Comparison of ENCODE assay signal across 8 mouse cellular contexts in the genomic region with DNA sequence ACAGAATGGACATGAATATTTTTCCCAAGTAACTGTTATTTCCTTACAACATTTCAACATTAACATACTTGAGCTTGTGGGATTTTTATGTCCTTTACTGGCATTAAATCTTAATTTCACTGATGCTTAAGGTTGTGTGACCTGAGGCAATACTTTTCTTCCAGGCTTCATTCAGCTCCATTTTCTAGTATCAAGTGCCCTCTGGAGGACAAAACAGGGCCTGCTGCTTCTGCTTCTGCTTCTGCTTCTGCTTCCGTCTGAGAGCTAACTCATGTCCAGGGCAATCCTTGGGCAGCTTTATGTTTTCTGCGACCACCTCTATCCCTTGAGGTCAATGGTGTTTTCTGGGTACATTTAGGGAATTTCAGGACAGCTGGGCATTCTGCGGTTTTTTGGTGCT. TPM values are rescaled to one million over a fixed set of nuclear protein-coding genes. Genes with fewer than 3 reads are reported as not detected.
DNase-seq lines count a peak whose midpoint lies in the region; ATAC-seq and TF ChIP-seq lines count a peak whose summit lies in the region.

No protein-coding gene starts in this region.

- no peaks in the 10 kb centered on the region for H3K27me3 ChIP-seq in liver, embryonic 14.5 days (ENCODE audit: control insufficient read depth, insufficient read depth, low read length)
- no peaks in the 10 kb centered on the region for H3K27me3 ChIP-seq in liver, embryonic 12.5 days (replicated peaks)
- H3K27me3 ChIP-seq in splenic B cell, adult 2 months (ENCODE audit: control insufficient read depth, insufficient read depth, low read length, poor library complexity, severe bottlenecking), result no peaks in the 10 kb centered on the region

- no peak overlapping the region for H3K4me3 ChIP-seq in liver, embryonic 14.5 days (ENCODE audit: insufficient read depth in 1 of 2, low read depth in 2 of 2, low read length in 2 of 2)
- H3K4me3 ChIP-seq in liver, embryonic 12.5 days, result no peak overlapping the region

- no peak overlapping the region for H3K27ac ChIP-seq in liver, embryonic 14.5 days
- H3K27ac ChIP-seq in liver, embryonic 12.5 days, result no peak overlapping the region

- peak; percentile 40 to 74 for DNase-seq in frontal cortex, postnatal 36 days (ENCODE audit: low spot score in 2 of 2)
- DNase-seq in frontal cortex, postnatal 25 days (ENCODE audit: low spot score in 2 of 2), result no peak
- DNase-seq in liver, embryonic 14.5 days (ENCODE audit: low read depth in 3 of 3, low spot score in 3 of 3), result no peak
- DNase-seq in Muller cell, postnatal 12 days (ENCODE audit: inconsistent ontology term), result peak; percentile 36
- DNase-seq in splenic B cell, adult 2 months (ENCODE audit: low read depth, low spot score), result peak; percentile 59
- DNase-seq in urinary bladder, adult 2 months (ENCODE audit: low spot score), result no peak

- no peaks in the 10 kb centered on the region for H3K9me3 ChIP-seq in liver, embryonic 14.5 days (ENCODE audit: control insufficient read depth, low read length)
- no peaks in the 10 kb centered on the region for H3K9me3 ChIP-seq in liver, embryonic 12.5 days (replicated peaks)

- no peaks in the 10 kb centered on the region for H3K36me3 ChIP-seq in liver, embryonic 14.5 days (replicated peaks; ENCODE audit: control insufficient read depth, insufficient read depth, low read depth)
- H3K36me3 ChIP-seq in liver, embryonic 12.5 days, result peaks cover 20% of the 10 kb centered on the region
- 0 out of 2 replicates have a peak, but pooled peaks cover 2% of the 10 kb centered on the region for H3K36me3 ChIP-seq in splenic B cell, adult 2 months (ENCODE audit: control insufficient read depth, insufficient read depth, low read length, poor library complexity, severe bottlenecking)

- peaks cover 0 to 4% of the 10 kb centered on the region in 2 experiments; a peak in 1 of 4 replicates for H3K4me1 ChIP-seq in liver, embryonic 14.5 days (replicated peaks; ENCODE audit: control insufficient read depth in 2 of 2, insufficient read depth in 2 of 2, low read length in 1 of 2)
- peaks cover 13% of the 10 kb centered on the region for H3K4me1 ChIP-seq in liver, embryonic 12.5 days

- no peak for ATAC-seq in liver, embryonic 14.5 days (ENCODE audit: insufficient read depth)
- ATAC-seq in liver, embryonic 12.5 days, result no peak
- peak; percentile 71; a peak in 3 of 4 replicates for ATAC-seq in hematopoietic stem cell, adult 5-6 weeks (replicated peaks in 1 of 2; ENCODE audit: insufficient read depth in 1 of 2, low FRiP score in 2 of 2, low TSS enrichment in 1 of 2, low read depth in 1 of 2, poor library complexity in 2 of 2, severe bottlenecking in 2 of 2)

- no peak for TF ChIP-seq EP300 in liver, embryonic 14.5 days (IDR thresholded peaks at IDR 0.05; ENCODE audit: low read depth)

- H3K4me2 ChIP-seq in liver, embryonic 14.5 days (ENCODE audit: low read depth), result no peak overlapping the region
- H3K4me2 ChIP-seq in liver, embryonic 12.5 days, result no peak overlapping the region

- peak; percentile 61 for TF ChIP-seq CTCF in liver, embryonic 14.5 days (IDR thresholded peaks at IDR 0.05; ENCODE audit: low read depth)

- whole genome bisulfite sequencing in liver, embryonic 14.5 days (ENCODE audit: insufficient replicate concordance), result 48% methylated on average over 3 of the region's 3 CpGs
- WGBS in liver, embryonic 12.5 days (ENCODE audit: insufficient replicate concordance), result 70% methylated on average over 3 of the region's 3 CpGs

- no peak overlapping the region for H3K9ac ChIP-seq in liver, embryonic 14.5 days (replicated peaks)
- H3K9ac ChIP-seq in liver, embryonic 12.5 days, result no peak overlapping the region

RNA-seq across cellular contexts. Expression of a gene that starts 7.2 kb away (rescaled TPM):
- 1.3 TPM in 2 replicates for polyA plus RNA-seq in liver, embryonic 14.5 days (2012; rRNA removed)
- polyA plus RNA-seq in liver, embryonic 14.5 days (2014; fragmentation: Nextera tagmentation; extraction: Ambion mirVana), result 0.90 and 1.1 TPM in 2 replicates
- 1.5 and 1.6 TPM in 2 replicates for polyA plus RNA-seq in liver, embryonic 12.5 days (2016; fragmentation: Nextera tagmentation; extraction: Ambion mirVana)
- not detected in 2 replicates for total RNA-seq in hematopoietic stem cell, adult 5-6 weeks (2017)
- polyA plus RNA-seq in urinary bladder, adult 2 months (2012; rRNA removed), result 0.41 and 0.44 TPM in 2 replicates

RNA-seq across cellular contexts. Expression of a gene that starts 11.9 kb away (rescaled TPM):
- 0.05 TPM in 1 of 2 replicates, not detected in the other for polyA plus RNA-seq in liver, embryonic 14.5 days (2012; rRNA removed)
- polyA plus RNA-seq in liver, embryonic 14.5 days (2014; fragmentation: Nextera tagmentation; extraction: Ambion mirVana), result not detected in 2 replicates
- polyA plus RNA-seq in liver, embryonic 12.5 days (2016; fragmentation: Nextera tagmentation; extraction: Ambion mirVana), result 0.29 TPM in 1 of 2 replicates, not detected in the other
- not detected in 2 replicates for total RNA-seq in hematopoietic stem cell, adult 5-6 weeks (2017)
- not detected in 2 replicates for polyA plus RNA-seq in urinary bladder, adult 2 months (2012; rRNA removed)

RNA-seq across cellular contexts. Expression of a gene that starts 19.0 kb away (rescaled TPM):
- polyA plus RNA-seq in liver, embryonic 14.5 days (2012; rRNA removed), result 0.80 and 1.7 TPM in 2 replicates
- polyA plus RNA-seq in liver, embryonic 14.5 days (2014; fragmentation: Nextera tagmentation; extraction: Ambion mirVana), result 0.87 and 0.96 TPM in 2 replicates
- polyA plus RNA-seq in liver, embryonic 12.5 days (2016; fragmentation: Nextera tagmentation; extraction: Ambion mirVana), result 1.0 and 1.3 TPM in 2 replicates
- total RNA-seq in hematopoietic stem cell, adult 5-6 weeks (2017), result 1.2 and 2.6 TPM in 2 replicates
- polyA plus RNA-seq in urinary bladder, adult 2 months (2012; rRNA removed), result 0.62 and 1.2 TPM in 2 replicates

RNA-seq across cellular contexts. Expression of a gene that starts 30.0 kb away (rescaled TPM):
- polyA plus RNA-seq in liver, embryonic 14.5 days (2012; rRNA removed), result 26.2 and 26.4 TPM in 2 replicates
- polyA plus RNA-seq in liver, embryonic 14.5 days (2014; fragmentation: Nextera tagmentation; extraction: Ambion mirVana), result 6.0 and 7.6 TPM in 2 replicates
- polyA plus RNA-seq in liver, embryonic 12.5 days (2016; fragmentation: Nextera tagmentation; extraction: Ambion mirVana), result 27.0 and 27.4 TPM in 2 replicates
- total RNA-seq in hematopoietic stem cell, adult 5-6 weeks (2017), result 7.3 and 9.9 TPM in 2 replicates
- 5.0 TPM in 2 replicates for polyA plus RNA-seq in urinary bladder, adult 2 months (2012; rRNA removed)

Comparison
In these comparisons a context has a peak if more than half of its experiments do, and no peak if none do; other contexts are left out.
1. DNase-seq: peak in frontal cortex, postnatal 36 days (2 of 2), Muller cell, postnatal 12 days (single experiment) and splenic B cell, adult 2 months (single experiment); none in frontal cortex, postnatal 25 days (0 of 2), liver, embryonic 14.5 days (0 of 3) and urinary bladder, adult 2 months (single experiment).
2. ATAC-seq: peak in hematopoietic stem cell, adult 5-6 weeks (2 of 2); none in liver, embryonic 14.5 days (single experiment) and liver, embryonic 12.5 days (single experiment).